Mouse (Mus musculus) bone marrow, adult 2 months (tissue): Measurements from ENCODE around the gene Tbc1d30.

ENCODE experiments used
- CTCF ChIP-seq: fragments of 200-500 bp; IDR thresholded peaks from 2 replicates; pipeline ENCODE4 v1.5.1; 2011; ENCODE audit warnings: low read length, control low read depth; ENCODE audit not compliant: control insufficient read depth, insufficient read depth
- POLR2A ChIP-seq: fragments of 200-500 bp; IDR thresholded peaks from 2 replicates; pipeline ENCODE4 v1.6.1; 2011; ENCODE audit warnings: low read depth, mild to moderate bottlenecking, control low read depth, low read length, borderline replicate concordance; ENCODE audit not compliant: control insufficient read depth

- TF ChIP-seq CTCF: no peak
- no peak for TF ChIP-seq POLR2A
Observed at GRCm38 (mm10) chr10:121294471-121294870, 56.6 kb downstream of the Tbc1d30 start.
